Mouse (Mus musculus) fibroblast of lung, adult 2 months (primary cell): Measurements from ENCODE around the gene Ghrhr.

ENCODE experiments used
- DNase-seq: peaks from one replicate; pipeline ENCODE4 v3.0.0-alpha.2; 2011; ENCODE audit warnings: low read depth

Gene Ghrhr

DNA sequence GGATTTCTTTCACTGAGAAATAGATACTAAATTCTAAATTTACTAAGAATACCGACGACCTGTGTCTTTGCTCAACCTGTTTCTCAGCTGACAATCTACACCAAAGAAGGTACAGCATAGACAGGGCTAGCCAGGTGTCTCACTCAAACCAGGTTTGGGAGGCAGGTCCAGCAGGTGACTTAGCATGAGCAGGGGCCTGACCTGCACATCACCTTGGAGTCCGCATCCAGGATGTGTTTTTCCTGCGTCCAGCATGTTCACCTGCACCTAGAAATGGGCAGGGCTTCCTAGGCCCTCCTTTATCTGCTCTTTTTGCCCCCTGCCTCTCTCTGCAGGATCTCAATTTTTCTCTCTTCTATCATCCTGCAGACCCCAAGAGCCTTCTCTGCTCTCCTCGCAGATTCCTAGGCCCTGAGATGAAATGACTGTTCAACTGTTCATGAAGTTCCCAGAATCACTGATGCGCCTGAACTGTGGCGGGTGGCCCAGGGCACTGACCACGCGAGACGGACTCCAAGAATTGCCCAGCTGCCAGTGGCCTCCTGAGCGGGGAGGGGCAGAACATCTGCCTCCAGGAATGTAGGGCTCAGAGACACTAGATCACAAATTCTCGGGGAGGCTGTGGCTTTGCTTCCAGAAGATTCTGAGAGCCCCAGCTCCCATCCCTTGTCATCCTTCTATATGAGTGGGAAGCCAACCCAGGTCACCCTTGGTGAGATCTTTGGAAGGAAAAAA, 22.2 kb upstream of the Ghrhr start:
- DNase-seq, result no peak

DNA sequence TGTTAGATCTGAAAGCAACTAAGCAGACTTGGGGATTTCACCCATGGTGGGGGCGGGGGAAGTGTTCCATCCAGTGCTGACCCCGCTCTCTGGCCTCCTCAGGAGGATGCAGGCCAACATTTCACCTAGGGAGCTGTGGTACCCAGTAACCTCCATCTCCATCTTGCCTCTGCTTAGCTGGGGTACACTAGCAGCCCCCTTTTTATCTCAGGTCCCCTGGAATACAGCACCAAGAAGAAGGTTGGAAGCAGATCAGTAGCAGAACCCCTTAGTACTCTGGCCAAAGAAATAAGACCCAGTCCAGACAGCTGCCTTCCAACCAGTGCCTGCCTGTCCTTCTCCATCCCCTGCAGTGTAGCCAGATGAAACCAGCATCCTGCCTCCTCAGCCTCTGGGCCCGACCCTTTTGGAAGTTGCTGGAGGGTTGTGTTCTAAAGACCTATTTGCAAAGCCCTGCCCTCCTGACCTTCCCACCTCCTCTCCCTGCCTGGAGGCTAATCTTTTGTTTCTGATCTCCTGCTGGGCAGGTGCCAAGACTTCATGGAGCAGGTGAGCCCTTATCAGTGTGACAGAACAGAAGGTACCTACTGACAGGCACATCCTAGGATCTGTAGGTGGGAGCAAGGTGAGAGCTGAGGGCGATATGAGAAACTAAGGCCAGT, 21.5 kb upstream of the Ghrhr start:
- no peak for DNase-seq

DNA sequence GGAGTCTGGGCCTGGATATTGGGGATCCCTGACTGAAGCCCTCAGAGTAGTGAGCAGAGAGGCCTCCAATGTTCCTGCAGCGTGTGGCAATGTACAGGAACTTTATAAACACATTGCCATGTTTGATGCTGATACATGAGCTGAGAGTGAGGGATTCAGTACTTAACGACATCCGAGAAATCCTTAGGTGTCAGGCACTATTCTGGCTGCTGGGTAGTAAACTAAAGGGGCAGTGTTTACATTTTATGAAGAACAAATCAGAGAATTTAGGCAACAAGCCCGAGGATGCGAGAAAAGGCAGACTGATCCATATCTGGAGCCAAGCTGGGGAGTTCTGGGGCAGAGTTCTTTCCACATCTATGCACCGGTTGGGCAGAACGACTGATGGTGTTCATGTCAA, 20.5 kb upstream of the Ghrhr start:
- DNase-seq, result no peak

DNA sequence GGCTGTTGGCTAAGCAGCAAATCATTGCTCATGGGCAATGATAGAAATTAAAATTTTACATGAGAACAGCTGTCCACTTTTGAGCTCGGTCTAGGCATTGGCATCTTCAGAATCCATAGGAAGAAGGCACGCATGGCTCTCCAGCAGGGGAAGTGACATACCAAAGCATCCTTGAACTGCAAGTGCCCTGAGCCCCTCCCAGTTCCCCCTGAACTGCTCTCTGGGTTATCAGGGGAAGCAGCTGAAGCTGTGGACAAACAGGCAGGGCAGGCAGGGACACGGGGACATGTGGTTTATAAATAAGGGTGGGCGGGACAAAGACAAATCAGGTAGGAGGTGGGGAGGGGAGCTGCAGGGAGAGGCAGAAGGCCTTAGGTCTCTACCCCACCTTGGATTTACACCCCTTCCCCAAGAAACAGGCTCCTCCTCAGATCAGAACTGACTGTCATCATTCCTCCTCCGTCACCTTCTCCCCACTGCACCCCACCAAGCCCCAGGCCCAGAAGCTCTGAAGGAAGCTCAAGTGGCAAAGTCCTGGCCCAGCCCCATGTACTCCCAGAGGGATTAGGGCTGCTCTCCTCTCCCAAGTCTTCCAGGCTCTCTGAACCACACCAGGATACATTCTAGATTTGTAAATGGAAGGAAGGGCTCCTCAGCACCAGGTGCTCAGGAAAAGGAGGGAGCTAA, 19.9 kb upstream of the Ghrhr start:
- DNase-seq, result no peak

GRCm38 (mm10) chr6:55356976-55357635, 19.0 kb upstream of the Ghrhr start:
- DNase-seq, result no peak

GRCm38 (mm10) chr6:55357636-55358031, 18.5 kb upstream of the Ghrhr start:
- no peak for DNase-seq

DNA sequence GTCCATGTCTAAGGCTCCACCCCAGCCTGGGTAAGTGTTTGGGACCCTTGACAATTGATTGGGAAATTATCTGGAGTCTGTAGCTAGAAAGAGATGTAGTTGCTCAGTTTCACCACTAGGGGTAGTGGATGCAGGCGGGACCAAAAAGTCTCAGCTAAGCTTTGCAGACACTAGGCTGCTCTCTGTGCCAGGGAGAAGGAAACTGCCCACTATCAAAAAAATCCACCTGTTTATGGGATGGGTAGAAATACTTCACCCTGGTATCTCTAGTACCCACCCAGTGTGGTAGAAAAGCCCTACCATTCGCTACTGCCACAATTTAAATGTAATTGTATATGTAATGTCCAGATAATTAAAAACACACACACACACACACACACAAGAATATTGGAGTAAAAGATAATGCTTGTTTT, 17.4 kb upstream of the Ghrhr start:
- no peak for DNase-seq

GRCm38 (mm10) chr6:55362663-55363062, 13.4 kb upstream of the Ghrhr start:
- no peak for DNase-seq

- no peak for DNase-seq
Observed at GRCm38 (mm10) chr6:55367126-55367525, 9.0 kb upstream of the Ghrhr start.

GRCm38 (mm10) chr6:55370831-55371230, 5.3 kb upstream of the Ghrhr start:
- DNase-seq, result no peak

DNA sequence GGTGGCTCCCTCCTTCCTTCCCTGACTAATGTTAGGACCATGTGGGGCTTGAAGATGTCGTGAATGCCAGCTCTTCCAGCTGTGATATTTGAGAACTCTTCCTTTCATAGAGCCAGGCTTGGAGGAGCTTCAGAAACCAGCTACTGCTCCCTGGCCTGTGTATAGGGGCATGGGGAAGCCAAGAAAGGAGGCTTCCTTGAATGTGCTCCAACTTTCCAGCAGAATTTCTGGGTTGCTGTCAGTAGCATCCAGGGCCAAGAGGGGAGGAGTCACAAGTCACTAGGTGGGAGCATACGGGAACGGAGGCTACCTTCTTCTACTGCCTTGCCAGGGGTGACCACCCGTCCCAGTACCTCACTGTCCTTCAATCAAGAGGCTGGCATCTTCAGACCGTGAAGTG, 416 bp downstream of the Ghrhr start:
- DNase-seq, result no peak

- no peak for DNase-seq
Observed at GRCm38 (mm10) chr6:55377461-55377860, 1.4 kb downstream of the Ghrhr start.

DNA sequence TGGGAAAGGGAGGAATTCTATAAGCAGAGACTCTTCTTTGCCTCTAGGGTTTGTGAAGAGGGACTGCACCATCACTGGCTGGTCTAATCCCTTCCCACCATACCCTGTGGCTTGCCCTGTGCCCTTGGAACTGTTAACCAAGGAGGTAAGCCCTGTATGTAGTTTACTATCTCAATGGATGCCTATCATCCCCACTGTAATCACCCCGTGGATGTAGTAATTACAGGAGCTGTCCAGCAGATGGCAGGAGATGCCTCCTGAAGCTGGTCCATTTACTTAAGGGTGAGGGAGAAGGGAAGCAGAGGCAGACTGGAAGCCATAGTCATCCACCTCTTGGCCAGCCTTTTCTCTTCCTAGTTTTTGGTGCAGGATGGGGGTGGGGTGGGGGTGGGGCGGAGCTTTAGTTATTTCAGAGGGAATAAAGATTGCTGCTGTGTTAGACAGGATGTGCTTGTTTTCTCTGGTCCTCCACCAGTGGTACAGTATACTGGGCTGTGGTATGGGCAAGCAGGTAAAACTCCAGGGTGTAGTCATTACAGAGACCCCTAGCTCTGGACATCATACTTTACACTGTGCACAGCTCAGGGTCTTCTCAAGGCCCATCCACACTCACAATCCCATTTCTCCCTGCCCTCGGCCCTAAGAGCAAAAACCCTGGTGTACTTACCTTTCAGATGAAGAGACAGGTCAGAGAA, 3.7 kb downstream of the Ghrhr start:
- no peak for DNase-seq

GRCm38 (mm10) chr6:55381966-55382365, 5.9 kb downstream of the Ghrhr start:
- no peak for DNase-seq

GRCm38 (mm10) chr6:55383897-55384296, 7.8 kb downstream of the Ghrhr start:
- no peak for DNase-seq

- DNase-seq, result no peak
Observed at GRCm38 (mm10) chr6:55384356-55384951, 8.4 kb downstream of the Ghrhr start.

DNA sequence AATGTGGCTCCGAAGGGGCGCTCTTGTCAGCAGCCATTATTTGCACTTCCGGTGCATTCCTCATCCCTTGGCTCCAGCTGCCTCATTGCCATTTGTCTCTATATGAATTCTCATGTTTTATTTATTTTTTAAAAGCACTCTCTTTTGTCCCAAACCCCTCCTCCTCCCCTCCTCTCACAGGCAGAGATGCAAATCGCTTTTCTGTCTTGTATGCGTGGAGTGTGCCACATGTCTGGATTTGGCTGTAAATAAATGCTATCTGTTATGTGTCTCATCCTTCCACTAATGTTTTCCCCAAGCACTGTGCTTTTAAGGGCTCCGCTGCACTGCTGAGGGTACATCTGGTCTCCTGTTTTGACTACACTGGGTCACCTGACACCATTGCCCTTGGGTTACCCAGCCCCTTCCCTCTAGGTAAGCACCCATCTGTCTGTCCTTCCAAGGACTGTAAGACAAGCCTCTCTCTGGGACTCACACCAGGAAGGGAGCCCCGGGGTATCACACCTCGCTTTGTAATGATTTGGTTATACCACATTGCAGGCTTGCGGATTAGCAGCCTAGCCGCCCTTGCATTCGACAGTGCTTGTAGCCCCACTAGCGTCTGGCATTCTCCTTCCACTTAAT, 12.6 kb downstream of the Ghrhr start:
- DNase-seq, result no peak

- no peak for DNase-seq
Observed at GRCm38 (mm10) chr6:55389321-55389720, 13.2 kb downstream of the Ghrhr start.

GRCm38 (mm10) chr6:55391814-55392213, 15.7 kb downstream of the Ghrhr start:
- DNase-seq, result no peak

GRCm38 (mm10) chr6:55392453-55392852, 16.4 kb downstream of the Ghrhr start:
- no peak for DNase-seq

DNA sequence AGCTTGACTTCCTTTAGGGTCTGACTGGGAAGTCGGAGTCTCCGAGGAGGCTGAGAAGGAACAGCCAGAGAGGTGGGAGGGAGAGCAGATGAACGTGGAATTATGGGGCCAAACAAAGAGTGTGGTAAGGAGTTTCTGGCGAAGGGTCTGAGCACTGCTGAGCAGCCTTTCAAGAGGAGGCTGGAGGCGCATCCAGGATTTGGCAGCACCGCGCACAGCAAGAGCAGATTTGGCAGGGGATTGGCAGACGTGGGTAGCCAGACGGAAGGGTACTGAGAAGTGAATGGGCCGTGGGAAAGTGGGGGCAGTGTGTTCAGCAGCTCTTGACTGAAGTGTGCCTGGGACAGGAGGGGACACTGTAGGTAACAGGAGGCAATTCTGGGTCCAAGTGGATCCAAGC, 18.8 kb downstream of the Ghrhr start:
- no peak for DNase-seq
